Mouse (Mus musculus) midbrain, embryonic 15.5 days (tissue): ENCODE measurements around the gene Polr3b. TPM values are rescaled to one million over a fixed set of nuclear protein-coding genes. Genes with fewer than 3 reads are reported as not detected.

ENCODE experiments used
- ATAC-seq: fragments of 200-750 bp; cut with Nextera tagmentation; replicated peaks from 2 replicates; pipeline ENCODE4 v1.8.0; 2017; ENCODE audit warnings: moderate TSS enrichment
- H3K27ac ChIP-seq: fragments of 300-500 bp; sonication (generic); 2 replicates; pipeline ENCODE4 v1.5.1; 2015; ENCODE audit warnings: mild to moderate bottlenecking, inconsistent platforms
- H3K27me3 ChIP-seq: fragments of 300-500 bp; sonication (generic); replicated peaks from 2 replicates; pipeline ENCODE4 v1.6.1; 2015; ENCODE audit warnings: inconsistent platforms
- H3K36me3 ChIP-seq: fragments of 300-500 bp; sonication (generic); replicated peaks from 2 replicates; pipeline ENCODE4 v1.6.1; 2015; ENCODE audit warnings: inconsistent platforms
- H3K4me1 ChIP-seq: fragments of 300-500 bp; sonication (generic); 2 replicates; pipeline ENCODE4 v1.6.1; 2015; ENCODE audit warnings: inconsistent platforms
- H3K4me2 ChIP-seq: fragments of 300-500 bp; sonication (generic); 2 replicates; pipeline ENCODE4 v1.6.1; 2015; ENCODE audit warnings: inconsistent platforms, mild to moderate bottlenecking, moderate library complexity
- H3K4me3 ChIP-seq: fragments of 300-500 bp; sonication (generic); 2 replicates; pipeline ENCODE4 v1.5.1; 2015; ENCODE audit warnings: mild to moderate bottlenecking, inconsistent platforms
- H3K9ac ChIP-seq: fragments of 300-500 bp; sonication (generic); 2 replicates; pipeline ENCODE4 v1.6.1; 2015; ENCODE audit warnings: mild to moderate bottlenecking, inconsistent platforms
- H3K9me3 ChIP-seq: fragments of 300-500 bp; sonication (generic); 2 replicates; pipeline ENCODE4 v1.6.1; 2016; ENCODE audit warnings: inconsistent platforms
- WGBS: fragments of 180-500 bp; shearing (Covaris S2); methylation state at CpG from one replicate; pipeline ENCODE4 v1.1.7; 2015; ENCODE audit warnings: mixed read lengths; 5-methylcytosine and 5-hydroxymethylcytosine counted together
- polyA plus RNA-seq: library from polyadenylated mRNA; unstranded; fragments of >200 nt; fragmentation: Nextera tagmentation; extraction: Ambion mirVana; gene quantifications from 2 replicates; pipeline ENCODE4 v1.2.1, GENCODE M21; 2015

The Polr3b gene
- polyA plus RNA-seq, 1 experiment from 2014 or later, result 17.3 TPM

DNA sequence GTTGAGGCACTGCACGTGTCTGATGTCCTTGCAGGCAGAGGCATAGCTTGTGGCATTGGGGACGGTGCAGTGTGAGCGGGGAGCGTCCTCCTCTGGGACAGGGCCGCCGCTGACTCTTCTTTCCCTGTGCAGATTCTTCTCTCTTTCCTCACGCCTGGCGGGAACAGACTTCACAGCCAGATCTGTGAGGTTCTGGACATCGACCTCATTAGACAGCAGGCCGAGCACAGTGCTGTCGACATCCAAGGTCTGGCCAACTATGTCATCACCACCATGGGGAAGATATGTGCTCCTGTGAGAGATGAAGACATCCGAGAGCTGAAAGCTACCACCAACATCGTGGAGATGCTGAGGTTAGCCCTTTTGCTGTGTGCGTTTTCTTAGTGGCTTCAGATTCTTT is 31.1 kb upstream of the Polr3b start:
- H3K4me1 ChIP-seq, result no peaks in the 10 kb centered on the region
- 79% methylated on average over 14 of the region's 14 CpGs for WGBS
- no peak overlapping the region for H3K4me2 ChIP-seq
- no peak overlapping the region for H3K27ac ChIP-seq
- H3K27me3 ChIP-seq, result no peaks in the 10 kb centered on the region
- ATAC-seq, result no peak
- no peak overlapping the region for H3K4me3 ChIP-seq
- no peaks in the 10 kb centered on the region for H3K9me3 ChIP-seq
- no peaks in the 10 kb centered on the region; the same call in 1 of the 2 replicates for H3K36me3 ChIP-seq
- H3K9ac ChIP-seq, result no peak overlapping the region

DNA sequence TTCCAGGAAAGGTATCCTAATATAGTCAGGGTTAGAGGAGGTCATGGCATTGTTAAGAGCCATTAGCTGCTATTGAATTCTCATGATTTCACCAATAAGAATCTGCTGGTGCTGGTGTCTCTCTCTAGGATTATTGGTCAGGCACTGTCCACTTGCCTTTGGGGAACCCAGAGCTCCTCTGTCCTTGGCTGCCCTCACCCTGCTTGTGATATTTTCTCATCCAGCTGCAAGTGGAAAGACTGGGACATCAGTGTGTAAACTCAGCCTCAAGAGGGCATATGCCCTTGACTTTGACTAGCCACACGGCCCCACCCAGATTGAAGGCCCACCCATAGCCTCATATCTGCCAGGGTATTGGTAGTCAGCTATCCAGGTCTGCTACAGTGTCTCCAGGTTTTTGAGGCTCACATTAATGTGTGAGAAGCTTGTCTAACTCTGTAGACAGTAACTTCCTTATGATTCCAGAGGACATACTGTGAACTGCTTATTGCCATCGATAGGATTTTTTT is 30.4 kb upstream of the Polr3b start:
- Histone ChIP-seq H3K9me3 (no peaks in the 10 kb centered on the region), H3K9ac (no peak overlapping the region), H3K4me3 (no peak overlapping the region), H3K27me3 (no peaks in the 10 kb centered on the region), H3K36me3 (no peaks in the 10 kb centered on the region; the same call in 1 of the 2 replicates), H3K4me2 (no peak overlapping the region), H3K4me1 (no peaks in the 10 kb centered on the region), H3K27ac (no peak overlapping the region)
- ATAC-seq, result no peak
- 86% methylated on average over 2 of the region's 2 CpGs for WGBS

DNA sequence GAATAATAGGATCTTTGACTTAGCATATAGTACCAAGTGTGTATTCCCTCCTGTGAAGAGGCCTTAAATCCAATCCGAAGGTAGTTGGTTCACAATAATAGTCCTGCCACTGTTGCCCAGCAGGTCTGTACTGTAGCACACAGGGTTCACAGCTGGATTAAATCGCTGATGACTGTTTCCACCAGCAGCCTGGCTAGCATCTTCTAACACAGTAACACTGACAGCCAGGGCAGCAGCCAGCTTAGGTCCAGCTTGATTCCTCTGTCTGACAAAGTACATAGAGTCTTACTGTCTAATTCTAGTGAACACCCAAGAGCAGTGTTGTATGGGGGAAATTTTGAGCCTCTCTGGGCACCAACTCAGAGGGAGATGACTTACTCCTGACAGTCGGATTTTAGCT is 29.3 kb upstream of the Polr3b start:
- ATAC-seq, result no peak
- H3K9ac ChIP-seq, result no peak overlapping the region
- H3K9me3 ChIP-seq, result no peaks in the 10 kb centered on the region
- H3K4me1 ChIP-seq, result no peaks in the 10 kb centered on the region
- H3K27me3 ChIP-seq, result no peaks in the 10 kb centered on the region
- no peak overlapping the region for H3K27ac ChIP-seq
- no peak overlapping the region for H3K4me3 ChIP-seq
- WGBS, result 50% methylated on average over 3 of the region's 3 CpGs
- H3K4me2 ChIP-seq, result no peak overlapping the region
- H3K36me3 ChIP-seq, result no peaks in the 10 kb centered on the region; the same call in 1 of the 2 replicates

DNA sequence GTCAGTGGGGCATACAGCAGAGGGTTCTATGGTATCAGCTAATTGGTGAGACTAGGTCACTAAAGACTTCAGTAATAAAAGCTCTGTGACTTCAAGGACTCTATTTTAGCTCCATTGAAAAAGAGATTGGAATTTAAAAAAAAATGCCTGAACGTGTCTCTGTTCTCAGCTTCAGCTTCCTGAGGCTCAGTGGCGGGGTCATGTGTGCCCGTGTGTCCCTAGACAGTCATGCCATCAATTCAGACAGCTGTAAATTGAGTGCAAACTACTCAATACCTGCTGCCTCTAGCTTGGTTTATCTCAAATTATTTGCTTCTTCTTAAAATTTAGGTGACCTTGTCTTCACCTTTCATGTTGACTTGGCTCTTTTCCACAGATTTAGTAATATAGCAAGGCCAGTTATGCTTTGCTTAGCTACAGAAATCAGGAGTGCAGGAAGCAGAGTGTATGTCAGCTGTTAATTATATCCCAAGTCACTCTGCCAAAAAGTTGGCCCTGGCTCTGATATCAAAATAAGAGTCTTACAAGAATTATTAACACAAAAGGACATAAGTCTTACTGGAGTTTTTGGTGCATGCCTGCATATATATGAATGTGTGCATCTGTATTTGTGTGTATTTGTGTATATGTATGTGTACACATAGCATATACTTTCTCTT is 24.8 kb upstream of the Polr3b start:
- Histone ChIP-seq H3K4me1 (no peaks in the 10 kb centered on the region), H3K4me2 (no peak overlapping the region), H3K27me3 (no peaks in the 10 kb centered on the region), H3K9ac (no peak overlapping the region), H3K27ac (no peak overlapping the region), H3K4me3 (no peak overlapping the region), H3K9me3 (no peaks in the 10 kb centered on the region), H3K36me3 (no peaks in the 10 kb centered on the region)
- ATAC-seq, result no peak
- WGBS, result 65% methylated on average over 3 of the region's 3 CpGs

DNA sequence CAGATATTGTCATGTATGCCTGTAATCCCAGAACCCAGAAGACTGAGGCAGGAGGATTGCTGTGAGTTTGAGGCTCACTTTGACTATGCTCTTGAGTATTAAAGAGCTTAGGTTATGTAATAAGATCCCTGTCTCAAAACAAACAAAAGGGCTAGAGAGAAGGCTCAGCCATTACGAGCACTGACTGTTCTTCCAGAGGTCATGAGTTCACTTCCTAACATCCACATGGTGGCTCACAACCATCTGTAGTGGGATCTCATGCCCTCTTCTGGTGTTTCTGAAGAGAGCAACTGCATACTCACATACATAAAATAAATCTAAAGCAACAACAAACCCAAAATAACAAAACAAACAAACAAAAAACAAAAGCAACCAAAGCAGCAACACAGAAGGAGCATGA is 23.9 kb upstream of the Polr3b start:
- no peak overlapping the region for H3K9ac ChIP-seq

DNA sequence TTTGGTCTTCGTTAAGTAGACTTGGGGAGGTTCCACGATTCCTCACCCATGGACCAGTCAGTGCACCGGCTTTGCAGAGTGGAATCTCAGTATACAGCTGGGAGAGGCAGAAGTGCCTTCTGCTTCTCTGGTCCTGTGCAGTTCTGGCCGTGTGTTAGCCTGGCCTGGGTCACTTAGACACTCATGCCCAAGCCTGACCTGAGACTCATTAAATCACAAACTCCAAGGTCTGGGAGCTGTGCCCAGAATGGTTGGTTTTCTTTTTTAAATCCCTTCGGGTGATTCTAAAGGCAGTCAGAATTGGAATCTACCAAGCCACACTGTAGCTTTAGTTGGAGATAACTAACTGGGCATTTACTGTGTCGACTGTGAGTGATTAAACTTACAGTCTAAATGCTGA is 22.0 kb upstream of the Polr3b start:
- H3K27ac ChIP-seq, result no peak overlapping the region
- H3K36me3 ChIP-seq, result no peaks in the 10 kb centered on the region
- H3K27me3 ChIP-seq, result no peaks in the 10 kb centered on the region
- H3K4me1 ChIP-seq, result no peaks in the 10 kb centered on the region
- no peak for ATAC-seq
- no peak overlapping the region for H3K4me2 ChIP-seq
- no peaks in the 10 kb centered on the region for H3K9me3 ChIP-seq
- no peak overlapping the region for H3K9ac ChIP-seq
- 81% methylated on average over 6 of the region's 6 CpGs for WGBS
- H3K4me3 ChIP-seq, result no peak overlapping the region

More for the DNA sequence above, 23.9 kb upstream of the Polr3b start:
- Histone ChIP-seq H3K27ac (no peak overlapping the region), H3K4me2 (no peak overlapping the region), H3K9me3 (no peaks in the 10 kb centered on the region), H3K36me3 (no peaks in the 10 kb centered on the region), H3K4me1 (no peaks in the 10 kb centered on the region), H3K27me3 (no peaks in the 10 kb centered on the region), H3K4me3 (no peak overlapping the region)
- no peak for ATAC-seq
- 50% methylated on average over 1 of the region's 1 CpGs for WGBS

DNA sequence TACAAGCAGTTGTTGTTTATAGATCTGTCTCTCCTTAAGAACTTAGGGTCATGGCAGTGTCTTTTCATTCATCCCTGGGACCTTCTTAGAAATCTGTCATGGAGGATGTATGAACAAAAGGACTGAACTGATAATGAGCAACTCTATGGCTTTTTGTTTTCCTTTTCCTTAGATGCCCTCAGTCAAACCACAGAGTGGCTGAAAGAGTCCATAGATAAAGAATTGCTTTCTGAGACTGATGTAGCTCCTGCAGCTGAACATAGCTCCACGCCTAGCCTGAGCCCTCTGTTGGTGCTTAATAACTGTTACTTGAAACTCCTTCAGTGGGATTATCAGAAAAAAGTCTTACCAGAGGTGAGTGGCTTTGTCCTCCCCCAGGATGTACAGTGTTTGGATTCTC is 17.8 kb upstream of the Polr3b start:
- Histone ChIP-seq H3K4me1 (no peaks in the 10 kb centered on the region), H3K27me3 (no peaks in the 10 kb centered on the region), H3K9ac (no peak overlapping the region), H3K27ac (no peak overlapping the region), H3K4me3 (no peak overlapping the region), H3K36me3 (no peaks in the 10 kb centered on the region), H3K4me2 (no peak overlapping the region), H3K9me3 (no peaks in the 10 kb centered on the region)
- 66% methylated on average over 1 of the region's 1 CpGs for WGBS
- ATAC-seq, result no peak

DNA sequence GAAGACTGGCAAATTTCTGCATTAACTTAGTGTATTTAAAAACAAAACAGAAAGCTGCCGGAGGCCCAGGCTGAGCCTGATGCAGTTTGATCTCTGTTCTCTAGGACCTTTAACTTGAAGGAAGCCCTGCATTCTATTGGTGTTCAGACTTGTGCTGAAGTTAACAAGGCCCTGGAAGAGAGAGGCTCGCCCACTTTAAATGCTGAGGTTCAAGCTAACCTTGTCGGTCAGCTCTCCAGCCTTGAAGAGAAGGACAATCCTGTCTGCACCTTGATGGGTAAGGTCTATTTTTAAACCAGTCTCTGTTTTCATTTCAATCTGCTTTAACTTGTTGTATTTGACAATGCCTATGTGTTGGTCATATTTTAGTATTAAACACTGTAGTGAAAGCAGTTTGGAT is 13.7 kb upstream of the Polr3b start:
- no peak overlapping the region for H3K27ac ChIP-seq
- no peak for ATAC-seq
- no peak overlapping the region for H3K4me2 ChIP-seq
- no peaks in the 10 kb centered on the region for H3K27me3 ChIP-seq
- 83% methylated on average over 3 of the region's 3 CpGs for WGBS
- no peak overlapping the region for H3K4me3 ChIP-seq
- H3K36me3 ChIP-seq, result no peaks in the 10 kb centered on the region
- H3K9ac ChIP-seq, result no peak overlapping the region
- no peaks in the 10 kb centered on the region for H3K4me1 ChIP-seq
- H3K9me3 ChIP-seq, result no peaks in the 10 kb centered on the region

DNA sequence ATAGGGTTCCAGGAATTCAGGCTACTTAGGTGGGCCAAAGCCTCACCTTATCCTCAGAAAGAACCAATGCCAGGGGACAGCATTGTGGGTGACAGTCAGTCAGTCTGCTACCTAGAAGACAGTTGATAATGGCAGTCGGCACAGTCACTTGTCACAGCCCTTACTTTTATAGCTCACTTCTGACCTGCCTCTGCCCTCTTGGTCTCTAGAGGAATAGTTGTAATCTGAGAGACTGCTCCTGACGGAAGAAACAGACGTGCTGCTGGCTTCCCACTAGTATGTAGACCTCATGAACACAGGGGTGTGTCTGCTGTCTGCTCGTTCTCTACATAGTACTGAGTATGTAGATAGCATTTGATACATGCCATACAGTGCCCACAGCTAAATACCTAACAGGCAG is 11.8 kb upstream of the Polr3b start:
- no peak overlapping the region for H3K9ac ChIP-seq
- H3K4me1 ChIP-seq, result no peaks in the 10 kb centered on the region
- ATAC-seq, result no peak
- H3K36me3 ChIP-seq, result no peaks in the 10 kb centered on the region
- H3K27ac ChIP-seq, result no peak overlapping the region
- no peak overlapping the region for H3K4me2 ChIP-seq
- no peak overlapping the region for H3K4me3 ChIP-seq
- 81% methylated on average over 4 of the region's 4 CpGs for WGBS
- H3K27me3 ChIP-seq, result no peaks in the 10 kb centered on the region
- no peaks in the 10 kb centered on the region for H3K9me3 ChIP-seq

DNA sequence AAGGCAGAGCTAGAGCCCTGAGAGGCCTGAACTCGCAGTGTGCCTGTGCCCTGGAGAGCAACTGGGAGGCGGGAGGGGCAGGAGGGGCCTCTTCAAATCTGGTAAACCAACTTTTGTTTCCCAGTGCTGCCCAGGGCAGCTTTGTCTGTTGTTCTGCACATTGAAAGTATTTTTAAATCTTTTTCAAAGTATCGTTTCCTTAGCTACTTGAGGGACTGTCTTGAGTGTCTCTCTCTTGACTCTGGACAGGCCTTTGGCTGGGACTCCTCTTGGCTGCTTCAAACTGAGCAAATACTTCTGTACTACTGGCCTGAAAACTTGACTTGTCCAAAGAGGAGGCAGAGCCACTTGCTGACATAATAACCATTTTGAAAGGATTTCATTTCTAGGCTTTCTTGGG is 11.3 kb upstream of the Polr3b start:
- Histone ChIP-seq H3K9ac (no peak overlapping the region), H3K4me3 (no peak overlapping the region), H3K4me2 (no peak overlapping the region), H3K36me3 (no peaks in the 10 kb centered on the region), H3K4me1 (no peaks in the 10 kb centered on the region), H3K27ac (no peak overlapping the region), H3K9me3 (no peaks in the 10 kb centered on the region), H3K27me3 (no peaks in the 10 kb centered on the region)
- ATAC-seq, result no peak
- WGBS, result 74% methylated on average over 3 of the region's 3 CpGs

DNA sequence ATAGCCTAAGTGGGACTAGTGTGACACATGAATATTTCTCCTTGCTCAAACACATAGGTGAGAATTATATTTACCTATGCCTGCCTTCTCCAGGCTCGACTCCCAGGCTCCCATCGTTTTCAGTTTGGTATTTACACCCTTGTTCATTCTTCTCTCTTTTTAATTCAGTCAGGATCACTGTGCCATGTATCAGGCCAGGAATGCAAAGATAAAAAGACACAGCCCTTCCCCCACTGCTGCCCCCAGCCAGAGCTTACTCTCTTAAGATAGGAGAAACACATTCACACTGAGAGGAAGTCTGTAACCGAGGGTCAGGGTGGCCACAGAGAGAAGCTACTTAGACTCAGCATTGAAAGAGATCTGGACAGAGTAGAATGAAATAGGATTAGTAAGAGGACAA is 10.4 kb upstream of the Polr3b start:
- Histone ChIP-seq H3K9ac (no peak overlapping the region), H3K4me1 (no peaks in the 10 kb centered on the region), H3K27me3 (no peaks in the 10 kb centered on the region), H3K27ac (no peak overlapping the region), H3K4me3 (no peak overlapping the region), H3K4me2 (no peak overlapping the region), H3K36me3 (no peaks in the 10 kb centered on the region), H3K9me3 (no peaks in the 10 kb centered on the region)
- WGBS, result 34% methylated on average over 3 of the region's 3 CpGs
- no peak for ATAC-seq

DNA sequence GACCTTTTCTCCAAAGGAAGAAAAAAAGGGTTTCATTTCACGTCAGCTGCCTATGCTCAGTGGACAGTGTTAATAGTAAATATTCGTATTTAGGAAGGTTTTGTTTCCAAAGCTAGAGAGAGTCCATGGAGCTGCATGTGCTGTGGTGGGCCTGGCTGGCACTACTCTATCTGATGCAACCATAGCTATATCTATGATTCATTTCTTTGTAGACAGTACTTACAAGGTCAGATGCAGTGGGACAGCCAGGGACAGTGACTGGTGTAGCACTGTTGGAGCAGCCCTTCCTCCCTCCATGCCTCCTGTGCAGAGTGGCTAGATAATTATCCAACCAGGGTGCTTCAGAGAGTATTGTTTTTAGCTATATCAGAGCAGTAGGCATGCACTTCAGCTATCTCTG is 9.8 kb upstream of the Polr3b start:
- no peaks in the 10 kb centered on the region for H3K9me3 ChIP-seq
- ATAC-seq, result no peak
- no peak overlapping the region for H3K4me2 ChIP-seq
- H3K27ac ChIP-seq, result no peak overlapping the region
- no peaks in the 10 kb centered on the region for H3K36me3 ChIP-seq
- no peak overlapping the region for H3K9ac ChIP-seq
- WGBS, result 68% methylated on average over 2 of the region's 2 CpGs
- no peaks in the 10 kb centered on the region for H3K27me3 ChIP-seq
- H3K4me3 ChIP-seq, result no peak overlapping the region
- H3K4me1 ChIP-seq, result no peaks in the 10 kb centered on the region

DNA sequence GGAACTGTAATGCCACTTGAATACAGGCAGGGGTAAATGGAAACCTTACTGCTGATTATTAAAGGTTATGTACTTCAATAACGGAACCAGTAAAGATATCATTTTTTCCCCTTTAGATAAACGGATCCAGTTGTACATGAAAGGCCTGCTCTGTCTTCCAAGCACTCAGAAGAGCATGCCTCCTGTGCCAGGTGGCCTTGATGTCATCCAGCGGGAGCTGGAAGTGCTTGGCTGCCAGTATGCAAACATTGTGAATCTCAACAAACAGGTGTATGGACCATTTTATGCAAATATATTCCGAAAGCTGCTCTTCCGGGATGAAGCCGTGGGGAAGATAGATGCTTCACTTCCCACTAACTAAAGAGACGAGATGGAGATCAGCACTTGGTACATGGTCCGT is 8.7 kb upstream of the Polr3b start:
- Histone ChIP-seq H3K27me3 (no peaks in the 10 kb centered on the region), H3K4me2 (no peak overlapping the region), H3K4me3 (no peak overlapping the region), H3K27ac (no peak overlapping the region), H3K9ac (no peak overlapping the region), H3K9me3 (no peaks in the 10 kb centered on the region), H3K4me1 (no peaks in the 10 kb centered on the region), H3K36me3 (no peaks in the 10 kb centered on the region)
- 78% methylated on average over 8 of the region's 8 CpGs for WGBS
- ATAC-seq, result no peak
